Mouse (Mus musculus) right cerebral cortex, postnatal 14 days (tissue): ENCODE results near the gene Itgb3.
"Not testable (repeated sequence)": the region's sequence is repeated elsewhere in the genome, so short reads cannot be mapped to it uniquely, and the experiment has no call there.

Experiments used
- DNase-seq: peaks from one replicate; pipeline ENCODE4 v3.0.0; 2022

The Itgb3 gene

GRCm38 (mm10) chr11:104607491-104608245 is at the start of gene Itgb3:
Gene Itgb3, plus strand, starts transcription at chr11:104608000.
- peak; percentile 69 for DNase-seq

- DNase-seq = no peak
These were observed 49.7 kb upstream of the Itgb3 start for GRCm38 (mm10) chr11:104558065-104558464.

- DNase-seq = no peak
These were observed 49.0 kb upstream of the Itgb3 start for GRCm38 (mm10) chr11:104558651-104559403.

DNA sequence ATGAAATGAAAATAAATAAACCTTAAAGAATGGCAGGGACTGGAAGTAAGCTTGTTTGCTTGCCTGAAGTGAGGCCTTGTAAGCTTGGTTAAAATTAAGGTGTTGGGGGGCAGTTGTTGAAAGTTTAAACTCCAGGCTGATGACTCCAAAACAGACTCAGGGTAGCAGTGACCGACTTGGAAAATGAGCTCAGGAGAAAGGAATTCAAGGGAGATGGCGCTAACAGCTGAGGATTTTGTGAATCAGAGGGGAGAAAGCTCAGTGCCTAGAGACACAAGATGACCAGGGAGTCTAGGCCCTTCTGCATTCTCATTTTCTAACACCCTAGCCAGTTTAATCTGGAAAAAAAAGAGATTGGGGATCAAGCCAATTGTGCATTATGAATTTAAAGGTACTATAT is 46.8 kb upstream of the Itgb3 start:
- DNase-seq = no peak

DNA sequence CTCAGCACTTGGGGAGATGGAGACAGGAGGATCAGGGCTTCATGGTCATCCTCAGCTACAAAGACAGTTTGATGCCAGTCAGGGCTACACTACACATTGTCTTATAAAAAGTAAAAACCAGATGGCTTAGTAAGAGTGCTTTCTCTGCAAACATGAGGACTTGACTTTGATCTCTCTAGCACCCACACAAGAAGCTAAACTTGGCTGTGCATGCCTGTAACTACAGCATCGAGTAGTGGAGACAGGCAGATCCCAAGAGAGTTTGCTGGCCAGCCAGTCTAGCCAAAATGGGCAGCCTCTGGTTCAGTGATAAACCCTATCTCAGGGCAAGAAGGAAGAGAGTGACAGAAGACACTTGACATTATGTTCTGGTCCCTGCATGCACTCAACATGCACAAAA is 44.3 kb upstream of the Itgb3 start:
- no peak for DNase-seq

- DNase-seq = no peak
These were observed 42.6 kb upstream of the Itgb3 start for GRCm38 (mm10) chr11:104565172-104565571.

- DNase-seq = no peak
These were observed 41.7 kb upstream of the Itgb3 start for GRCm38 (mm10) chr11:104566097-104566496.

DNA sequence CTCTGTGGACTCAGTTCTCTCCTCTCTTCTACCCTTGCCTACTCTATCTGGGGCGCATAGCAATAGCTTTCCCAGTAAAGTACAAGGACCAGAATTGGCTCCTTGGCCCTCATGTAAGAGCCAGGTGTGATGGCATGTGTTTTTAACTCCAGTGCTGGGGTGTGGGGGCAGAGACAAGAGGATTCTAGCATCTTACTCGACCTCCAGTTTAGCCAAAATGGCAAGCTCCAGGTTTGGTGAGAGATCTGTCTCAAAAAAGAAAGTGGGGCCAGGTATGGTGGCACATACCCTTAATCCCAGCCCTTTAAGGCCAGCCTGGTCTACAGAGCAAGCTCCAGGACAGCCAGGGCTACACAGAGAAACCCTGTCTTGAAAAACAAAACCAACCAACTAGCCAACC is 41.0 kb upstream of the Itgb3 start:
- DNase-seq = no peak

DNA sequence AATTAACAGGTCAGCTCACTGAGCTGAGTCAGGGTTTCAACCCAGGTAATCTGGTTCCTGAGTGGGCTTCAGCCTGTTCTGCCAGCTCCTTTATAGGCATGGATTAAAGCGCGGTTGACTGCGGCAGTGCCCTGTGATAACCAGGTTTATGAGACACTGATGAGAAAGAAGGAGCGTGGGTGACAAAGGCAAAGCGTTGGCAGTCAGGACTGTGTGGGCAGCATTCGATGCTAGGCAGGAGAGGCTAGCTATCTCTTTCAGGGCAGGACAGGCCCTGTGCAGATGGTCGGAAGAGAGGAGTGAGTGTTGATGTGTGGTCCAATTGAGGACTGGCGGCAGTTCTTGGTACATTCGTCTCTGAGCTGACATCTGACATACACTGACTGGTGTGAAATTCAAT is 40.1 kb upstream of the Itgb3 start:
- no peak for DNase-seq

DNA sequence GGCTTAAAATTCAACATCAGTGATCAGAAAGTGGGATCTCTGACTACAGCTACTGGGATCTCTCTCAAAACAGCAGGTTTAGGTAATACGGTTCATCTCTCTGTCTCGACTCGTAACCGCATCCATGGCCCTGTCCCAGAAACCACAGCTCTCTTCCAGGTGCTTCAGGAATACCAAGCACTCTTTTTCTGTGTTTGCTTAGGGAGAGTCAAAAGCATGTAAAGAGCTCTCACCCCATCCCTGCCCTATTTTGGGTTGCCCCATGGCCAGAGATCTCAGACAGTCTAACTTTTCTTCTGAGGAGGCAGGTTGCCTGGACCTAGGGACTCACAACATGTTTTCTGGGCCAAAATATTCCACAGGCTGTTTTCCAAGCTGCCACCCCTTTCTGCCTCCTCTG is 39.5 kb upstream of the Itgb3 start:
- DNase-seq = no peak

DNA sequence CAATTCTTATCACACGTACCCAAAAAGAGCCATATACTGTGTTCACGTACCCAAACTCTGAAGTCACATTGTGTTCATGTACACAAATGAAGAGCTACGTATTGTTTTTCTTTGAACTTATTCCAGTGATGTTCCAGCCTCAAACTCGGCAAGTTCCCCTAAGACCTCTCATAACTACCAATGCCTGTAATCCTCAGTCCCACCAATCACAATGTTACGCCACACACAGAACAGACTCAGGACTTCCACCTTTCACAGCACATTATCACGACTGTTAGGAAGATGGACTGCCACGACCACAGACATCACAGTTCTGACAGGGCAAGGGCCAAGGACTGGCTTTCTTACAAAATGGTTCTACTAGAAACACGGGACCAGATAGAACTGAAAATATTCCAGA is 37.3 kb upstream of the Itgb3 start:
- not testable (repeated sequence) for DNase-seq

DNA sequence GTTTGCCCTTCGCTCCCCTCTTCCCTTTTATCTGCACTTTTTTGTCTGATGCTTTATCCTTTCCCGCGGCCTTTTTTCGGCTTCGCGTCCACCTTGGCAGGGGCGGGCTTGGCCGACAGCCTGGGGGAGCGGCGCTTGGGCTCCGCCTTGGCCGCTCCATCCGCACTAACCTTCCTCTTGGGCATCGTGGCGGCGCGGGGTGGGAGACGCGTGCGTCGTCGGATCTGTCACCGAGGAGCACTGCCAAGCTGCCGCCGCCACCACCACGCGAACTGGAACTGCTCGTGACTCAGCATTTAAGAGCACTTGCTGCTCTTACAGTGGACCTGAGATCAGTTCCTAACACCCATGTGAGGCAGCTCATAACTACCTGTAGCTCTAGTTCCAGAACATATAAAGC is 36.4 kb upstream of the Itgb3 start:
- DNase-seq = peak; percentile 49

GRCm38 (mm10) chr11:104572091-104572490 is 35.7 kb upstream of the Itgb3 start:
- DNase-seq = no peak

DNA sequence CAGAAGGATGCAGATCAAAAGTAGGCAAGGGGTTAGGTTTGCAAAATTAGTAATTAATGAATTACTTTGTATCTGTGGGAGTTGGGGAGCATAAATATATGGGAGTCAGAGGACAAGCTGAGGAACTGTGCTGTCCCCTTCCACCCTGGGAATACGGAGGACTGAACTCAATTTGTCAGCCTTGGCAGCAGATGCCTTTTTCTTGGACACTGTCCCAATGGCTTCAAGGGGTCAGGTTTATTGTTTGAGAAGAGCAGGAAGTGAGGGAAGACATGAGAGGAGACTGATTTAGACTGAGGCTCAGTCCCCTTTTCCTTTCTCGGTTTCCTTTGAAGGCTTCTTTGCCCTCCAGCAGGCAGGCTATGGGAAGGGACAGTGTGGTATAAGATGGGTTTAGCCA is 35.2 kb upstream of the Itgb3 start:
- no peak for DNase-seq

DNA sequence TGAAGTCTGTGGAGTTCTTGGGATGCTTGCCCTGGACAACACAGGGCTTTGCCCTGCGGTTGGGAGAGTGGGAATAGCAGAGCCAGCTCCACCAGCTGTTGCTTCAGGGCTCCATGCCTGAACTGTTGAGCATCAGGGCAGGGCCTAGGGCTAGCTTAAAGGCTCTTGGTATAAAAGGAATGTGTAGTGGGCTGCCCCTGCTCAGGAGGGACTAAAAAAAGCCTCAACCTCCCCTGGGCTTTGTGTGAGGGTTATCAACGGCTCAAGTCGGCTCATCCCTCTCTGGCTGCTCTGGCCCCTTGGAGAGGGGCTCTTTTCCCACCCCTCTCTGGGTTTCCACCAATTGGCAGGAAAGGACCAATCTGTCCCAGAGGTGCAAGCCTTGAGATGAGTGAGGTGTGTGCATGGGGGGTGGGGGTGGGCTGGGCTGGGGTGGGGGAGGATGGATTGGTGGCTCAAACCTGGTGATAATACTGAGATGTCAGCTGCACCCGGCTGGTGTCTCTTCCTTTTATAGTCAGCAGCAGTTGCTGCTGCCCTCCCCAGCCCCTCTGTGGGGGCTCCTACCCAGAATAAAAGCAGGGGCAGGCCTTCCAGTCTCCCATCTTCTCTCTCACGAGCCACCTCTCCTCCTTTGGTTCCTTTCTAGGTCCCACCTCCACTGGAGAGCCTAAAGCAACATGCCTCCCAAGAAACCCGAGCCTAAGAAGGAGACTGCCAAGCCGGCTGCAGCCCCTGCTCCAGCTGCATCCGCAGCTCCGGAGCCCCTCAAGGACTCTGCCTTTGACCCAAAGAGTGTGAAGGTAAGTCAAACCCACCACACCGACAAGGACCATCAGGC is 30.8 kb upstream of the Itgb3 start:
- DNase-seq = no peak

DNA sequence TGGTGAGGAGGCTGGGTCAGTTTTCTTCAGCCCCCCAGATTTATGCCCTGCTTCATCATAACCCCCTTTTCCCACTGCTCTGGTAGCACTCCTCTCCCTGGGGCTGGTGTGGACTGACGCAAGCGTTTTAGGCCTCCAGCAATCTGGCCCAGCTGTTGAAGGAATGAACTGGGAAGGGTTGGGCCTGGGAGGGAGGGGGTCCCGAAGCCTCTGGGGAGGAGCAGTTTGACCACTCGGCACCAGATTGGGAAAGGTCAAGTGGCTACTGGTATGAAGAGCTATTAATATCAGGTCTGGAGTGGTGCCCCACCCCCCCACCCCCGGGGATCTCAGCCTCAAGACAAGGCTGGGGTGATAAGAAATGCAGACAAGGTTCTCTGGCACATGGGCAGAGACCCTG is 29.7 kb upstream of the Itgb3 start:
- DNase-seq = no peak

DNA sequence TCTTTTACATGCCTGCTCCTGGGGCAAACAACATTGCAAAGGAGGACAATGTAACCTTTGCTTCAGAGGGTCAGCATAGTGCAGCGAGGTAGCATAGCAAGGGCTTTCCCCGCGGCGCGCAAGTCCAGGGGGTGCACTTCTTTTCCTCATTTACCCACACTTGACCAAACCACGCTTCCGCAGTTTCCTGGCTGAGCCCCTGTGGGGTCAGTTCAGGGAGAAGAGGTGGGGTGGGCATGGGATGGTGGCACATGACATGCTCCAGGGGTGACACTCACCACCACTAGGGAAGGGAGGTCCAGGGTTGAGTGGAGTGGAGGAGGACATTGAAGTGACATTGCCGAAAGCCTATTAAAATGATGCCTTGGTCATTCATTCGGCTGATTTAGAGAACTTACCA is 28.7 kb upstream of the Itgb3 start:
- no peak for DNase-seq

GRCm38 (mm10) chr11:104579575-104579974 is 28.2 kb upstream of the Itgb3 start:
- DNase-seq = no peak

GRCm38 (mm10) chr11:104580091-104580490 is 27.7 kb upstream of the Itgb3 start:
- no peak for DNase-seq

DNA sequence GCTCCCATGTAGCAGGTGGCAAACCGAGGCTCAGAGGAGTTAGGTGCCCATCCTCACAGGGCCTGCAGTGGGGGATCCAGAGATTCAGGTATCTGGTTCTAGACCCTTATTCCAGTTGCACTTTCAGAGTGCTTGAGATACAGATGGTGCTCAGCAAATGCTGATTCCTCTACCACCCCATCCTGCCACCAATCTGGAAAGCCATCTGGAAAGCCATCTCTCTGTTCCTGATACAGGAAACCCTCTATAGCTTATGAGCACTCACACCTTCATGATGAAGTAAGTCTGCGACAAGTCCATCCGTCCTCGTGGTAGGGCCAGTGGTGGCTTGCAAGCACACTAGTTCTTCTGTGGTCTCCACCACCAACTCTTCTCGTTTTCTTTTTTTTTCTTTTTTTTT is 27.2 kb upstream of the Itgb3 start:
- DNase-seq = no peak

GRCm38 (mm10) chr11:104581446-104582307 is 26.1 kb upstream of the Itgb3 start:
- no peak for DNase-seq

DNA sequence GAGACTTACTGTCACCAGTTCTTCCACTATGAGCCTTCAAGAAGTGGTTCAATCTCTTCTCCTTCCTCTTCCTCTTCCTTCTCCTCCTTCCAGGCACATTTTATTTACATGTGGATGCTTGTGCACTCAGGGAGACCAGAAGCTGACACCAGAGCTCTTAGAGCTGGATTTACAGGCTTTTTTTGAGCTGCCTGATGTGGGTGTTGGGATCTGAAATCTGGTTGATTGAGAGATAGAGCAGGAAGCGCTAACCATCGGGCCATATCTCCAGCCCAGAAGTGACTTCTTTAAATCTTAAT is 25.5 kb upstream of the Itgb3 start:
- no peak for DNase-seq
